Mouse (Mus musculus): ENCODE results near the gene Wdr18.

The Wdr18 gene

GRCm38 (mm10) chr10:79997034-79997760 is 37.2 kb downstream of the Wdr18 start:
- DNase-seq (ENCODE audit: low spot score) = no peak

GRCm38 (mm10) chr10:79997819-79998218 is 37.9 kb downstream of the Wdr18 start:
- DNase-seq (ENCODE audit: low spot score) = no peak

GRCm38 (mm10) chr10:80001945-80002344 is 42.0 kb downstream of the Wdr18 start:
- DNase-seq (ENCODE audit: low spot score) = no peak

- no peak for DNase-seq (ENCODE audit: low spot score)
Observed at GRCm38 (mm10) chr10:80002829-80003228, 42.9 kb downstream of the Wdr18 start.

- DNase-seq (ENCODE audit: low spot score) = no peak
Observed at GRCm38 (mm10) chr10:80003374-80004232, 43.7 kb downstream of the Wdr18 start.

GRCm38 (mm10) chr10:80004233-80004705 is 44.3 kb downstream of the Wdr18 start:
- no peak for DNase-seq (ENCODE audit: low spot score)

GRCm38 (mm10) chr10:80011740-80012139 is 51.8 kb downstream of the Wdr18 start:
- DNase-seq (ENCODE audit: low spot score) = no peak

- DNase-seq (ENCODE audit: low spot score) = no peak
Observed at GRCm38 (mm10) chr10:80013609-80014008, 53.7 kb downstream of the Wdr18 start.

- DNase-seq (ENCODE audit: low spot score) = no peak
Observed at GRCm38 (mm10) chr10:80014484-80015290, 54.7 kb downstream of the Wdr18 start.

- DNase-seq (ENCODE audit: low spot score) = no peak
Observed at GRCm38 (mm10) chr10:80015583-80015982, 55.6 kb downstream of the Wdr18 start.

GRCm38 (mm10) chr10:80016511-80016910 is 56.6 kb downstream of the Wdr18 start, which contains the start of gene Arhgap45:
TSS of gene Arhgap45 (plus strand) at chr10:80016653.
- no peak for DNase-seq (ENCODE audit: low spot score)

- no peak for DNase-seq (ENCODE audit: low spot score)
Observed at GRCm38 (mm10) chr10:80016931-80017330, 57.0 kb downstream of the Wdr18 start.

GRCm38 (mm10) chr10:80017361-80017760 is 57.4 kb downstream of the Wdr18 start:
- DNase-seq (ENCODE audit: low spot score) = no peak

GRCm38 (mm10) chr10:80017771-80018170 is 57.8 kb downstream of the Wdr18 start:
- DNase-seq (ENCODE audit: low spot score) = no peak

GRCm38 (mm10) chr10:80018739-80019297 is 58.9 kb downstream of the Wdr18 start:
- no peak for DNase-seq (ENCODE audit: low spot score)

GRCm38 (mm10) chr10:80019471-80020131 is 59.6 kb downstream of the Wdr18 start:
- DNase-seq (ENCODE audit: low spot score) = no peak

All from layer of hippocampus, adult 9-10 months (tissue).